Mouse (Mus musculus) lung, adult 2 months (tissue): Measurements from ENCODE around the gene Rps18.

Source experiments
- CTCF ChIP-seq: fragments of 200-500 bp; IDR thresholded peaks from 2 replicates; pipeline ENCODE4 v1.5.1; 2011; ENCODE audit warnings: mild to moderate bottlenecking, low read length, control low read depth; ENCODE audit not compliant: insufficient read depth
- POLR2A ChIP-seq: fragments of 200-500 bp; IDR thresholded peaks from 2 replicates; pipeline ENCODE4 v1.6.1; 2011; ENCODE audit warnings: low read depth, mild to moderate bottlenecking, control low read depth, low read length, borderline replicate concordance; ENCODE audit errors: extremely low read depth

DNA sequence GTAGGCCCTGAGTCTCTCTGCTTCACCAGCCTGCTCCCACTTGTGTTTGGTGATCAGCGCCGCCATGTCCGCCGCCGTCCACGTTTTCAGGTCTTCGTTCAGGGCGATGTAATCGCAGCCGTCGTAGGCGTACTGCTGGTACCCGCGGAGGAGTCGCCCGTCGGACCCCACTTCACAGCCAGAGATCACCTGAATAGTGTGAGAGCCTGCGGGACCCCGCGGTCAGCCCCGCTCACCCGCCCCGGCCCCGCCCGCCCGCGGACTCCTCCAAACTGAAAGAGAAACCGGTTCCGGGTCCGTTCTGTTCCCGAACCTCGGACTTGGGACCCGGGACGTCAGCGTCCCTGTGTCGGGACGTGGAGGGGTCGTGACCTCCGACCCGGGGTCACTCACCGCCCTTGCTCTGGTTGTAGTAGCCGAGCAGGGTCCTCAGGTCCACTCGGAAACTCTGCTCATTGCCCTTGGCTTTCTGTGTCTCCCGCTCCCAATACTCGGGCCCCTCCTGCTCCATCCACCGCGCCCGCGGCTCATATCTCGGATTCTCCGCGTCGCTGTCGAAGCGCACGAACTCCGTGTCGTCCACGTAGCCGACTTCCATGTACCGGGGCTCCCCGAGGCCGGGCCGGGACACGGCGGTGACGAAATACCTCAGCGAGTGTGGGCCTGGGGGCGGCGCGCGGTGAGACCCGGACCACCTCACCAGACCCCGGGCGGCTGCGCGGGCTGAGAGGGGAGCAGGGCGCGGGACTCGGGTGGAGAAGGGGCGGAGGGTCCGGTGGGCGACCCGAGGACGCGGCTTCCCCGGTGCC is 43.7 kb upstream of the Rps18 start:
- no peak for TF ChIP-seq POLR2A
- TF ChIP-seq CTCF, result no peak
